ENCODE assay signal across 10 mouse cellular contexts in the genomic region with DNA sequence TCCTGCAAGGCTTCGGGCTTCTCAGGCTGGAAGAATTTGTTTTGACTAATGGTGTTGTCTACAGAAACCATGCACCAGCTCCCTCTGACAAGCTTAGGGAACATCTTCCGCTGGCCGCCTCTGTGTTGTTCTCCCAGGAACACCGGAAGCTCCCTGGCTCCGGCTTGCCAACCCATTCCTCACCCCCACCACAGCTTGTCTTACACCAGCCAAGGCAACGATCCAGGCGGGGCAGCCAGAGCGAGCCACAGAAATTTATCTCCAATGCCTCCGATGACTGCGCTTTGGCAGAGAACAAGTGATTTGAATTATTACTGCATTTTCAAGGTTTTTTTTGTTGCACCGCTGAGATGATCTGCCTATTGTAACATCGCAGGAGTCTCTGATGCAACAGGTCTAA.
A peak's percentile ranks its signal among the peaks of the same experiment; 100 is the strongest.
DNase-seq lines count a peak whose midpoint lies in the region; ATAC-seq lines count a peak whose summit lies in the region.
"Had no signal": no experiment of that assay in that cellular context is flagged by ENCODE, and none has a peak within 500 bp of the region (broad histone marks: within the 10 kb centered on the region; RNA-seq: fewer than 3 reads in every experiment).

No protein-coding gene starts in this region.

- H3K4me1 ChIP-seq in liver, embryonic 11.5 days (replicated peaks; ENCODE audit: control insufficient read depth, insufficient read depth, low read length), result 0 out of 2 replicates have a peak, but pooled peaks cover 4% of the 10 kb centered on the region
- H3K4me1 ChIP-seq in neural tube, embryonic 15.5 days, result peaks cover 19% of the 10 kb centered on the region
- H3K4me1 ChIP-seq in forebrain, embryonic 13.5 days, result 0 out of 2 replicates have a peak, but pooled peaks cover 4% of the 10 kb centered on the region
- H3K4me1 ChIP-seq: midbrain, embryonic 10.5 days had no signal

- ATAC-seq in liver, embryonic 11.5 days (replicated peaks; ENCODE audit: low FRiP score), result no peak
- ATAC-seq in neural tube, embryonic 15.5 days (ENCODE audit: low FRiP score), result no peak
- no peak for ATAC-seq in frontal cortex, adult (ENCODE audit: low TSS enrichment)
- ATAC-seq in forebrain, embryonic 13.5 days, result no peak

- DNase-seq in liver, result peak; percentile 7
- no peak for DNase-seq in liver, embryonic 11.5 days (ENCODE audit: low spot score)
- peak; percentile 88 for DNase-seq in adrenal gland, postnatal 14 days
- peak; percentile 47 for DNase-seq in gastrocnemius, postnatal 14 days
- DNase-seq: right cerebral cortex, postnatal 4 days had no signal

- no peak overlapping the region for H3K27ac ChIP-seq in liver, embryonic 11.5 days (ENCODE audit: low read depth, low read length)
- H3K27ac ChIP-seq in neural tube, embryonic 15.5 days (replicated peaks), result 0 out of 2 replicates have a peak overlapping the region, but pooled peaks have one; percentile 58
- H3K27ac ChIP-seq in forebrain, embryonic 13.5 days, result no peak overlapping the region
- H3K27ac ChIP-seq: midbrain, embryonic 10.5 days had no signal

- no peak overlapping the region for H3K9ac ChIP-seq in liver, embryonic 11.5 days (ENCODE audit: low read depth, low read length)
- H3K9ac ChIP-seq in neural tube, embryonic 15.5 days (replicated peaks), result no peak overlapping the region
- H3K9ac ChIP-seq in forebrain, embryonic 13.5 days, result no peak overlapping the region

- no peaks in the 10 kb centered on the region for H3K27me3 ChIP-seq in liver, embryonic 11.5 days (replicated peaks; ENCODE audit: control insufficient read depth, insufficient read depth, low read length)
- no peaks in the 10 kb centered on the region for H3K27me3 ChIP-seq in neural tube, embryonic 15.5 days (replicated peaks)
- H3K27me3 ChIP-seq in forebrain, embryonic 13.5 days, result no peaks in the 10 kb centered on the region

- intact Hi-C loops in gastrocnemius, postnatal 14 days (cut with DNase I; ENCODE audit: low total_unique reads), result no loop called here

- H3K4me3 ChIP-seq in liver, embryonic 11.5 days (ENCODE audit: low read depth, low read length), result no peak overlapping the region
- no peak overlapping the region for H3K4me3 ChIP-seq in neural tube, embryonic 15.5 days (replicated peaks)
- H3K4me3 ChIP-seq in forebrain, embryonic 13.5 days, result no peak overlapping the region
- H3K4me3 ChIP-seq: midbrain, embryonic 10.5 days had no signal

- H3K36me3 ChIP-seq in liver, embryonic 11.5 days (ENCODE audit: control insufficient read depth, insufficient read depth, low read length), result no peaks in the 10 kb centered on the region
- no peaks in the 10 kb centered on the region for H3K36me3 ChIP-seq in neural tube, embryonic 15.5 days
- H3K36me3 ChIP-seq in forebrain, embryonic 13.5 days (ENCODE audit: poor library complexity, severe bottlenecking), result no peaks in the 10 kb centered on the region
- H3K36me3 ChIP-seq: G1E; midbrain, embryonic 10.5 days had no signal

- no peak overlapping the region for H3K4me2 ChIP-seq in liver, embryonic 11.5 days
- H3K4me2 ChIP-seq in neural tube, embryonic 15.5 days, result no peak overlapping the region
- no peak overlapping the region for H3K4me2 ChIP-seq in forebrain, embryonic 13.5 days

- no peaks in the 10 kb centered on the region for H3K9me3 ChIP-seq in liver, embryonic 11.5 days (ENCODE audit: control insufficient read depth, low read length)
- no peaks in the 10 kb centered on the region for H3K9me3 ChIP-seq in neural tube, embryonic 15.5 days (replicated peaks)
- no peaks in the 10 kb centered on the region for H3K9me3 ChIP-seq in forebrain, embryonic 13.5 days (replicated peaks)
- H3K9me3 ChIP-seq: midbrain, embryonic 10.5 days had no signal

- 79% methylated on average over 12 of the region's 12 CpGs for WGBS in liver, embryonic 11.5 days
- WGBS in neural tube, embryonic 15.5 days, result 59% methylated on average over 12 of the region's 12 CpGs
- WGBS in forebrain, embryonic 13.5 days, result 84% methylated on average over 12 of the region's 12 CpGs
